Mouse (Mus musculus): ENCODE measurements around the gene Gtf2ird2. TPM values are rescaled to one million over a fixed set of nuclear protein-coding genes. Genes with fewer than 3 reads are reported as not detected.
A peak's percentile ranks its signal among the peaks of the same experiment; 100 is the strongest.

The Gtf2ird2 gene
- polyA plus RNA-seq, 1 experiment from 2014 or later = 15.2 TPM

GRCm38 (mm10) chr5:134193664-134194063 lies 9.8 kb downstream of the Gtf2ird2 start:
- 92% methylated on average over 8 of the region's 8 CpGs for WGBS
- H3K27me3 ChIP-seq (ENCODE audit: control insufficient read depth, insufficient read depth, low read depth, low read length) = no peaks in the 10 kb centered on the region
- no peak for ATAC-seq

GRCm38 (mm10) chr5:134206721-134207120 lies 22.9 kb downstream of the Gtf2ird2 start:
- ATAC-seq = no peak

More at GRCm38 (mm10) chr5:134193664-134194063, 9.8 kb downstream of the Gtf2ird2 start:
- Histone ChIP-seq H3K4me1 (ENCODE audit: control insufficient read depth, insufficient read depth, low read length) (no peaks in the 10 kb centered on the region), H3K9ac (ENCODE audit: low read depth, low read length) (no peak overlapping the region), H3K4me3 (ENCODE audit: low read depth, low read length) (no peak overlapping the region), H3K27ac (ENCODE audit: low read length) (no peak overlapping the region), H3K4me2 (ENCODE audit: low read length) (no peak overlapping the region), H3K36me3 (ENCODE audit: control insufficient read depth, insufficient read depth, low read length) (peaks cover 23% of the 10 kb centered on the region), H3K9me3 (replicated peaks; ENCODE audit: control insufficient read depth, low read length, poor library complexity, severe bottlenecking) (no peaks in the 10 kb centered on the region)

DNA sequence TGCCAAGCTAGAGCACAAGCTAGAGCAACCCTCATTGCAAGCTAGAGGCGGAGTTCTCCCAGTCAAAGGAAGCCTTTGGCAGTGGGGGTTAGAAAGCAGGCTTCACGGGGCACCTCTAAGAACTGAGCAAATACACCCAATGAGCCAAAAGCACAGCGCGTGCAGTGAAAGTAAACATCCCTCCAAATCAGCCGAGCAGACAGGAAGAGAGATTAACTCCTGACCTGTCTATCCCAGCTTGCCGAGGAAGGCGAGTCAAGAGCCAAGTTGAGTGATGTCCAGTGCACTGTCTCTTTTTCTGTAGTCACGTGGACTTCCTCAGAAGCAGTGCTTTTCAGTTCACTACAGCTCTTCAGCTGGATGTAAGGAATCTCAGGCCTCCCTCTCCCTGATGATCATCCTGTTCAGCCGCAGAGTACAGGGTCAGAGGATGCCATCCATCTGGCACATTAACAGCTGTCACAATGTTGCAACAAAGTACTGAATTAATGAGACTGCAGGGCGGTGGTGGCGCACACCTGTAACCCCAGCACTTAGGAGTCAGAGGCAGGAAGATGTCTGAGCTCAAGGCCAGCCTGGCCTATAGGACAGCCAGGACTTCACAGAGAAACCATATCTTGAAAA lies 26.2 kb downstream of the Gtf2ird2 start:
- H3K27ac ChIP-seq (ENCODE audit: low read length) = no peak overlapping the region

More at GRCm38 (mm10) chr5:134206721-134207120, 22.9 kb downstream of the Gtf2ird2 start:
- Histone ChIP-seq H3K4me3 (ENCODE audit: low read depth, low read length) (no peak overlapping the region), H3K9ac (ENCODE audit: low read depth, low read length) (no peak overlapping the region), H3K9me3 (replicated peaks; ENCODE audit: control insufficient read depth, low read length, poor library complexity, severe bottlenecking) (no peaks in the 10 kb centered on the region), H3K4me2 (ENCODE audit: low read length) (no peak overlapping the region), H3K27ac (ENCODE audit: low read length) (no peak overlapping the region), H3K27me3 (ENCODE audit: control insufficient read depth, insufficient read depth, low read depth, low read length) (no peaks in the 10 kb centered on the region), H3K4me1 (ENCODE audit: control insufficient read depth, insufficient read depth, low read length) (no peaks in the 10 kb centered on the region), H3K36me3 (ENCODE audit: control insufficient read depth, insufficient read depth, low read length) (peaks cover 12% of the 10 kb centered on the region)
- WGBS = 89% methylated on average over 10 of the region's 10 CpGs

DNA sequence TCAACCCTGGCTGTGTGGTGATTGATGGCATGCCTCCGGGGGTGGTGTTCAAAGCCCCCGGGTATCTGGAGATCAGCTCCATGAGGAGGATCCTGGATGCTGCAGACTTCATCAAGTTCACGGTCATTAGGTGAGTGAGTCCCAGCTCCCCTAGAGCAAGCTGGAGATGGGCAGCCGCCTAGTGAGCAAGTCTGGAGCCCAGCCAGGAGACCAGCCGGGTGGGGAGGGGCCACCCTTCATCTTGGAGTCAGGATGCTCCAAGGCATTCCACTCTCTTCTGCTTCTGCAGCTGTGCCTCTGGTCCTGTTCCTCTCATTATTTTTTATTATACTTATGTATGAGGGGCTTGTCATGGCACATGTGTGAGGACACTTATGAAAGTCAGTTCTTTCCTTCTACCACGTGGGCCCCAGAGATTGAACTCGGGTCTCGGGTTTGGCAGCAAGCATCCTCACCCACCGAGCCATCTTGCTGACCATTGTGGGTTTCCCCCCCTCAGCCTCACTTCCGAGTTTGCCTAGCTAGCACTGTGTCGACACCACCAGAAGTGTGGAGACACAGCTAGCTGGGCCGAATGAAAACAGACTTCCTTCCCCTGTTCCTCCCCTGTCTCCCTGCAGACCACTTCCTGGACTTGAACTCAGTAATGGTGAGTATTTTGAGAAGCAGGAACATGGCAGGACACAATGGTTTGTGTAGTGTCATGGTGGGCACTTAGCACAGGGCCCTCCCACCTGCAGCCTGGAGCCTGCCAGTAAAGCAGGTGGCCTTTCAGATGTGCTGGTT lies 30.4 kb downstream of the Gtf2ird2 start:
- Histone ChIP-seq H3K27me3 (ENCODE audit: control insufficient read depth, insufficient read depth, low read depth, low read length) (no peaks in the 10 kb centered on the region), H3K9ac (ENCODE audit: low read depth, low read length) (no peak overlapping the region)
- WGBS = 77% methylated on average over 12 of the region's 12 CpGs

More for the DNA sequence above, 26.2 kb downstream of the Gtf2ird2 start:
- H3K9me3 ChIP-seq (replicated peaks; ENCODE audit: control insufficient read depth, low read length, poor library complexity, severe bottlenecking) = no peaks in the 10 kb centered on the region
- no peaks in the 10 kb centered on the region for H3K27me3 ChIP-seq (ENCODE audit: control insufficient read depth, insufficient read depth, low read depth, low read length)
- no peak overlapping the region for H3K4me3 ChIP-seq (ENCODE audit: low read depth, low read length)
- no peak overlapping the region for H3K9ac ChIP-seq (ENCODE audit: low read depth, low read length)
- H3K4me2 ChIP-seq (ENCODE audit: low read length) = no peak overlapping the region
- 75% methylated on average over 11 of the region's 11 CpGs for WGBS
- ATAC-seq = no peak
- no peaks in the 10 kb centered on the region for H3K4me1 ChIP-seq (ENCODE audit: control insufficient read depth, insufficient read depth, low read length)
- peaks cover 7% of the 10 kb centered on the region; the same call in 1 of the 2 replicates for H3K36me3 ChIP-seq (ENCODE audit: control insufficient read depth, insufficient read depth, low read length)

DNA sequence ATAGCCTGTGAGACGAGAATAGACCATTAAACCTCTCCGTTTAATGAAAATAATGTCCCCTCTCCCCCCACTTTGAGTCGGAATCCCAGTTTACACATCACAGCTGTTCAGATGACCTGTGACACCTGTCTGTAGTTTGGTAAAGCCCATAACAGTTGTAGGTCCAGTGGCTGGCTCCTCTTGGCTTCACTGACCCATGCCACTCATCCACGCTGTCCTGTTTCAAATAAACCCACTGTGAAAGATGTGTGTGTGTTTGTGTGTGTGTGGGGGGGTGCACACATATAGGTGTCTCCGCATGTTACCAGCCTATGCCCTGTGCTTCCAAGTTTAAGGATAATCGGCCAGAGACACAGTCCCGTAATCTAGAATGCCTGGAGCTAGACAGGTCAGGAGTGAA lies 34.1 kb downstream of the Gtf2ird2 start:
- Histone ChIP-seq H3K9me3 (replicated peaks; ENCODE audit: control insufficient read depth, low read length, poor library complexity, severe bottlenecking) (no peaks in the 10 kb centered on the region), H3K36me3 (ENCODE audit: control insufficient read depth, insufficient read depth, low read length) (peaks cover 7% of the 10 kb centered on the region; the same call in 1 of the 2 replicates), H3K4me1 (ENCODE audit: control insufficient read depth, insufficient read depth, low read length) (peaks cover 8% of the 10 kb centered on the region), H3K4me3 (ENCODE audit: low read depth, low read length) (no peak overlapping the region), H3K27me3 (ENCODE audit: control insufficient read depth, insufficient read depth, low read depth, low read length) (peaks cover 5% of the 10 kb centered on the region), H3K27ac (ENCODE audit: low read length) (no peak overlapping the region), H3K9ac (ENCODE audit: low read depth, low read length) (no peak overlapping the region), H3K4me2 (ENCODE audit: low read length) (no peak overlapping the region)
- no peak for ATAC-seq
- WGBS = 95% methylated on average over 7 of the region's 7 CpGs

More for the DNA sequence above, 30.4 kb downstream of the Gtf2ird2 start:
- H3K9me3 ChIP-seq (replicated peaks; ENCODE audit: control insufficient read depth, low read length, poor library complexity, severe bottlenecking) = no peaks in the 10 kb centered on the region
- no peak overlapping the region for H3K4me2 ChIP-seq (ENCODE audit: low read length)
- no peak overlapping the region for H3K27ac ChIP-seq (ENCODE audit: low read length)
- ATAC-seq = no peak
- no peaks in the 10 kb centered on the region for H3K4me1 ChIP-seq (ENCODE audit: control insufficient read depth, insufficient read depth, low read length)
- peaks cover 13% of the 10 kb centered on the region; the same call in 1 of the 2 replicates for H3K36me3 ChIP-seq (ENCODE audit: control insufficient read depth, insufficient read depth, low read length)
- H3K4me3 ChIP-seq (ENCODE audit: low read depth, low read length) = no peak overlapping the region

- no peak for ATAC-seq
- peaks cover 5% of the 10 kb centered on the region; the same call in 1 of the 2 replicates for H3K36me3 ChIP-seq (ENCODE audit: control insufficient read depth, insufficient read depth, low read length)
- peaks cover 8% of the 10 kb centered on the region for H3K4me1 ChIP-seq (ENCODE audit: control insufficient read depth, insufficient read depth, low read length)
- peak overlapping the region; percentile 71; the same call in 1 of the 2 replicates for H3K9ac ChIP-seq (ENCODE audit: low read depth, low read length)
- H3K27ac ChIP-seq (ENCODE audit: low read length) = no peak overlapping the region
- WGBS = 46% methylated on average over 4 of the region's 4 CpGs
- no peaks in the 10 kb centered on the region for H3K9me3 ChIP-seq (replicated peaks; ENCODE audit: control insufficient read depth, low read length, poor library complexity, severe bottlenecking)
- peak overlapping the region; percentile 69 for H3K4me2 ChIP-seq (ENCODE audit: low read length)
- peaks cover 5% of the 10 kb centered on the region for H3K27me3 ChIP-seq (ENCODE audit: control insufficient read depth, insufficient read depth, low read depth, low read length)
- H3K4me3 ChIP-seq (ENCODE audit: low read depth, low read length) = peak overlapping the region; percentile 37
Observed at GRCm38 (mm10) chr5:134221278-134221677, 37.5 kb downstream of the Gtf2ird2 start.

- Histone ChIP-seq H3K9ac (ENCODE audit: low read depth, low read length) (peak overlapping the region; percentile 71), H3K4me3 (ENCODE audit: low read depth, low read length) (peak overlapping the region; percentile 37), H3K9me3 (replicated peaks; ENCODE audit: control insufficient read depth, low read length, poor library complexity, severe bottlenecking) (no peaks in the 10 kb centered on the region), H3K4me1 (ENCODE audit: control insufficient read depth, insufficient read depth, low read length) (peaks cover 8% of the 10 kb centered on the region), H3K27me3 (ENCODE audit: control insufficient read depth, insufficient read depth, low read depth, low read length) (peaks cover 5% of the 10 kb centered on the region), H3K36me3 (ENCODE audit: control insufficient read depth, insufficient read depth, low read length) (peaks cover under 1% of the 10 kb centered on the region; the same call in 1 of the 2 replicates), H3K4me2 (ENCODE audit: low read length) (peak overlapping the region; percentile 69), H3K27ac (ENCODE audit: low read length) (no peak overlapping the region)
- 2% methylated on average over 36 of the region's 36 CpGs for WGBS
- ATAC-seq = no peak
Observed at GRCm38 (mm10) chr5:134221708-134222150, 37.9 kb downstream of the Gtf2ird2 start.

GRCm38 (mm10) chr5:134225110-134225901 lies 41.5 kb downstream of the Gtf2ird2 start:
- Histone ChIP-seq H3K4me1 (ENCODE audit: control insufficient read depth, insufficient read depth, low read length) (peaks cover 8% of the 10 kb centered on the region), H3K9me3 (replicated peaks; ENCODE audit: control insufficient read depth, low read length, poor library complexity, severe bottlenecking) (no peaks in the 10 kb centered on the region), H3K36me3 (ENCODE audit: control insufficient read depth, insufficient read depth, low read length) (no peaks in the 10 kb centered on the region), H3K27ac (ENCODE audit: low read length) (no peak overlapping the region), H3K4me2 (ENCODE audit: low read length) (no peak overlapping the region), H3K9ac (ENCODE audit: low read depth, low read length) (no peak overlapping the region), H3K27me3 (ENCODE audit: control insufficient read depth, insufficient read depth, low read depth, low read length) (peaks cover 5% of the 10 kb centered on the region), H3K4me3 (ENCODE audit: low read depth, low read length) (no peak overlapping the region)
- no peak for ATAC-seq
- WGBS = 80% methylated on average over 30 of the region's 30 CpGs

Data from midbrain, embryonic 16.5 days (tissue).